Mouse (Mus musculus): Measurements from ENCODE around the gene Camk2n1. TPM values are rescaled to one million over a fixed set of nuclear protein-coding genes. Genes with fewer than 3 reads are reported as not detected.

Camk2n1 gene
- total RNA-seq, 2 experiments from 2014 or later = 1,251 to 1,365 TPM

DNA sequence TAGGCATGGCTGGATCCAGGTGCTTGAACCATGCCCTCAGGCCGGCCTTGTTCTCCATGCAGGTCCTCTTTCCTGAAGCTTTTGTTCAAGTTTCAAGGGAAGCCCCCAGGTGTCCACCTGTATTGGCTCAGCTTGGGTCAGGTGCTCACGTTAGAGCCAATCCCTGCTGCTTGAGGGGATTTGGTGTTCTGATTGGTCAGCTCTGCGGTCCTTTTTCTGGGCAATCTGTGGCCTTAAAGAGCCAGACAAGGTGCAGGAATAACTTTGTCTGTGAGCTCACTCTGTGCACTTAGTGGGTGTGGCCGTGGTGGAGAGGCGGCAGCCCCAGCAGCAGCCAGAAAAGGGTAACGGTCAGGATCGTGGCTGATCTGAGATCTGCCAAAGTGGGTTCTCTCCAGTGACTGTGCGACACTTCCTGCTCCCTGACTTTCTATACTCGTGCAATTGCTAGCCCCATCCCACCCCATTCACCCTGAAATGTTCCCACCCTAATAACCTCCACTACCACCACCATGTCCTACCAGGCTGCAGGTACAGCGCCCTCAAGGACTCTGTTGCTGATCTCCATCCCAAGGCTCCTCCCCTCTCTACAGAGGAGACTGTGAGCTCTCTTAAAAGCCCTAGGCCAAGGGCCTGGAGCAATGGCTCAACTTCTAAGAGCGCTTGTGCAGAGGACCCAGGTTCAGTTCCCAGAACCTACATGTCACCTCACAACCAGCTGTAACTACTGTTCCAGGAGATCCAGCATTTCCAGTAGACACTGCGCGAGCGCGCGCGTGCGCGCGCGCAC lies 45.9 kb downstream of the Camk2n1 start:
- DNase-seq (ENCODE audit: low spot score in 2 of 2) = no peak
- intact Hi-C loops (cut with DNase I) = no loop called here

DNA sequence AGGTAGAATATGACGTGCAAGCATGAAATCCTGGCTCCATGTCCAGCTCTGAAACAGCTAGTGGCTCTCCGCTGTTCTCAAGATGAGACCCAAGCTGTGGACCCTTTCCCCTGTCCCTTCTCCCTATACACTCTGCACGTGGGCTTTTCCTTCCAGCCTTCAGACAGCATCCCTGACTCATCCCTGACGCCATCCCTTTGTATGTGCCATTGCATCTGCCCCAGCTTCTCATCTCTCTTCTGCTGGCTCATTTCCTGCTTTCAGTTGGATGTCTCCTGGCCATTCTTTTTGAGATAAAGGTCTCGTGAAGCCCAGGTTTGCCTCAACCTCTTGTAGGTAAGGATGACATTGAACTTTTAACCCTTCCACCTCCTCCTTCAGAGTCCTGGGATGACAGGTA lies 46.9 kb downstream of the Camk2n1 start:
- intact Hi-C loops (cut with DNase I) = no loop called here
- DNase-seq (ENCODE audit: low spot score in 2 of 2) = peak in 1 of 2 experiments; percentile 63

DNA sequence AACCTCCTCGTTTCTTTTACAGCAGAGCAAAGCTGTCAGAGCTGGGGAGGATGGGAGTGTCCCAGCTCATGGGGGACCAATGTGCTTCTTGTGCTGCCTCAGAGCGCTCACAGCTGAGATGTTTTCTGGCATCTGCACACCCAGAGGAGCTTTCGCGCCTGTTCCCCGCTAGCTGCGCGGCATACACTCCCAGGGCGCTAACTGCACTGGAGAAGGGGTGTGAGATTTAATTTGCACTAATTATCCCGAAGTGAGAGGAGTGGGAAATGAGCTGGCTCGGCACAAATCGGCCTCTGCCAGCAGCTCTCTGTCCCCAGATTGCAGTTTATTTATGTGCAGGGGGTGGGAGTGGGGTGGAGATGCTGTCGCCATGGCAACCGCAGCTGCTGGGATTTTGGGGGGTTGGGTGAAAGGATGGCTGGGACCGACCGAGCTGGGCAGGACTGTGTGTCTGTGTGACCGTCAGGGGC lies 50.6 kb downstream of the Camk2n1 start:
- peak; percentile 84 to 97 for DNase-seq (ENCODE audit: low spot score in 2 of 2)
- intact Hi-C loops (cut with DNase I) = loop anchor here (1.0 to 5.0 kb wide), 8 partner anchors 20 to 219 kb away; partner anchors contain the start of gene Camk2n1

DNA sequence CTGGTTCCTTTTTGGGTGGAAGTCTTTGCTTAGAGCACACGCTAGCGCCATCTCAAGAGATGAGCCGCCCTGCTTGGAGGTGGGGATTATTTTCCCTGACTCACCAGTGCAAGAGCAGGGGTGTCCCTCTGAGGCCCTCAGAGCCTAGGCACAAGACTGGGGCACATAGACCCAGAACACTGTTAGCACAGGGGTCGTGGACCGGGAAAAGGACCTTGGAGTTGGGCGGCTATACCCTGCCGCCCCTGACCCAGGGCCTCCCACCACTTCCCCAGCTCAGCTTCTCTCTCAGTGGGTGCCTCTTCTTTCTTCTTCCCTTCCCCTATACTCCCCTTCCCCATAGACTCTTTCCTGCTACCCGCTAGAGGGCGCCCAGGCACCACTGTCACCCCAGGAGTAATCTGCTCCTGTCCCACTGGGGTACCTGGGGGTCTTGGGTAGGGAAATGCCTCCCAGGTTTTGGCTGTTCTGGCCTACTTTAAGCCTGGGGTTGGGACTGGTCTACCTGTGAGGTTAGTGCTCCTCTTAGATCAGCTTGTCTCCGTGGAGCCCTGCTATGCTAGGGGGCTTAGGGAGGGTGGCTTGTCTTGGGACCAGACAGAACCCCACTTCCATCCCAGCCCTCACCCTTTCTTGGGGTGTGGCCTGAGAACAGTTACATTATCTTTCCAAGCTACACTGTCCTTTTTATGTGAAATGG lies 51.2 kb downstream of the Camk2n1 start:
- peak in 1 of 2 experiments; percentile 73 for DNase-seq (ENCODE audit: low spot score in 2 of 2)
- intact Hi-C loops (cut with DNase I) = loop anchor here (2.0 to 5.0 kb wide), 5 partner anchors 19 to 187 kb away; no protein-coding TSS in a partner anchor

DNA sequence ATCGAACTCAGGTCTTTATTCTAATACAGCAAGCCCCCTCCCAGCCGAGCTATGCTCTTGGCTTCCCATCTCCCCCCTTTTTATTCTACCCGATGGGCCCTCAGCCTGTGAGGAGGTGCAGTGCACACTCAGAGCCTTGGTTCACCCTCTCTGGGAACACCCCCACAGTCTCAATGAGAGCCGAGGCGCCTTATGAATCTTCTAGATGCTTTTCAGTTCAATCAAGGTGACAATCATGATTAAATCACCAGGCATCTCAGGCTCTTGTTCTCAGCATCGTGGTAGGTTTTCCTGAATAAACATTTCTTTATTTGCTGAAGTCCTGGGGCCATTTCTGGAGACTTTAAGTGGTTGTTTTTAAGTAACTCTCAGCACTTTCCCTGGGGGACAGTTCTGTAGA lies 53.8 kb downstream of the Camk2n1 start:
- no peak for DNase-seq (ENCODE audit: low spot score in 2 of 2)
- intact Hi-C loops (cut with DNase I) = loop anchor here (5.0 kb wide), 1 partner anchor 34 kb away; no protein-coding TSS in a partner anchor

Other genes starting within 250 kb of the Camk2n1 start
- gene Hp1bp3, start 238.0 kb upstream of the Camk2n1 start, total RNA-seq (2021) = 100 to 1,000 TPM; 169 to 180 TPM
- 10 to 100 TPM; 60.0 to 68.4 TPM for gene Sh2d5, start 203.9 kb upstream of the Camk2n1 start, total RNA-seq (2021)
- 10 to 100 TPM; 23.7 to 25.1 TPM for gene Kif17, start 203.9 kb upstream of the Camk2n1 start, total RNA-seq (2021)
- 10 to 100 TPM; 94.8 to 96.3 TPM for gene Ddost, start 149.6 kb upstream of the Camk2n1 start, total RNA-seq (2021)
- 100 to 1,000 TPM; 261 to 283 TPM for gene Pink1, start 128.0 kb upstream of the Camk2n1 start, total RNA-seq (2021)
- gene Cda, start 86.3 kb upstream of the Camk2n1 start, total RNA-seq (2021) = 1 to 10 TPM; 1.7 to 2.1 TPM
- 10 to 100 TPM; 27.8 to 34.8 TPM for gene Fam43b, start 57.8 kb upstream of the Camk2n1 start, total RNA-seq (2021)
- 10 to 100 TPM; 61.8 to 61.9 TPM for gene Mul1, start 19.6 kb upstream of the Camk2n1 start, total RNA-seq (2021)
- 1 to 10 TPM; 4.5 to 7.0 TPM for gene Vwa5b1, start 181.6 kb downstream of the Camk2n1 start, total RNA-seq (2021)